Mouse (Mus musculus): Measurements from ENCODE around the gene Clec12b. TPM values are rescaled to one million over a fixed set of nuclear protein-coding genes. Genes with fewer than 3 reads are reported as not detected.
A peak's percentile ranks its signal among the peaks of the same experiment; 100 is the strongest.

The Clec12b gene
- total RNA-seq (2021), result under 1 TPM in 1 of 2 experiments, not detected in 1; 0.31 TPM
- long read RNA-seq, experiment 1, partial matches to known transcripts, result 0 of 1 reads
- long read RNA-seq, experiment 1, other reads (novel, unspliced or antisense), result 0 of 1 reads
- long read RNA-seq, experiment 2, result 0 reads

- no peak for DNase-seq (ENCODE audit: low spot score in 2 of 2)
These were observed at the start of gene Clec12b for GRCm38 (mm10) chr6:129385774-129386173. Clec12b (minus strand) TSS chr6:129385874.

- DNase-seq (ENCODE audit: low spot score in 2 of 2), result no peak
These were observed 48.6 kb upstream of the Clec12b start for GRCm38 (mm10) chr6:129434239-129434638.

- DNase-seq (ENCODE audit: low spot score in 2 of 2), result no peak
These were observed 41.6 kb upstream of the Clec12b start for GRCm38 (mm10) chr6:129427281-129427680.

- DNase-seq (ENCODE audit: low spot score in 2 of 2), result no peak
These were observed 40.1 kb upstream of the Clec12b start for GRCm38 (mm10) chr6:129425812-129426211.

GRCm38 (mm10) chr6:129425217-129425616, 39.5 kb upstream of the Clec12b start:
- no peak for DNase-seq (ENCODE audit: low spot score in 2 of 2)

GRCm38 (mm10) chr6:129423734-129424072, 38.0 kb upstream of the Clec12b start:
- DNase-seq (ENCODE audit: low spot score in 2 of 2), result peak; percentile 65 to 75

- DNase-seq (ENCODE audit: low spot score in 2 of 2), result no peak
These were observed 37.5 kb upstream of the Clec12b start for GRCm38 (mm10) chr6:129423040-129423733.

- no peak for DNase-seq (ENCODE audit: low spot score in 2 of 2)
These were observed 36.6 kb upstream of the Clec12b start for GRCm38 (mm10) chr6:129422311-129422710.

- DNase-seq (ENCODE audit: low spot score in 2 of 2), result no peak
These were observed 28.5 kb upstream of the Clec12b start for GRCm38 (mm10) chr6:129414177-129414576.

GRCm38 (mm10) chr6:129408562-129408961, 22.9 kb upstream of the Clec12b start, which contains the start of gene Clec9a:
Clec9a (plus strand) TSS chr6:129408862.
- DNase-seq (ENCODE audit: low spot score in 2 of 2), result no peak

- DNase-seq (ENCODE audit: low spot score in 2 of 2), result no peak
These were observed 21.6 kb upstream of the Clec12b start for GRCm38 (mm10) chr6:129407324-129407723.

GRCm38 (mm10) chr6:129405999-129406398, 20.3 kb upstream of the Clec12b start:
- DNase-seq (ENCODE audit: low spot score in 2 of 2), result no peak

GRCm38 (mm10) chr6:129403391-129403790, 17.7 kb upstream of the Clec12b start:
- DNase-seq (ENCODE audit: low spot score in 2 of 2), result no peak

GRCm38 (mm10) chr6:129402404-129402803, 16.7 kb upstream of the Clec12b start:
- no peak for DNase-seq (ENCODE audit: low spot score in 2 of 2)

GRCm38 (mm10) chr6:129399945-129400344, 14.3 kb upstream of the Clec12b start:
- peak in 1 of 2 experiments; percentile 7 for DNase-seq (ENCODE audit: low spot score in 2 of 2)

GRCm38 (mm10) chr6:129396997-129397396, 11.3 kb upstream of the Clec12b start, which contains the start of gene Clec1b:
Clec1b (plus strand) TSS chr6:129397297.
- no peak for DNase-seq (ENCODE audit: low spot score in 2 of 2)

- DNase-seq (ENCODE audit: low spot score in 2 of 2), result no peak
These were observed 8.1 kb upstream of the Clec12b start for GRCm38 (mm10) chr6:129393732-129394131.

GRCm38 (mm10) chr6:129393087-129393720, 7.5 kb upstream of the Clec12b start:
- no peak for DNase-seq (ENCODE audit: low spot score in 2 of 2)

GRCm38 (mm10) chr6:129385000-129385399, 674 bp downstream of the Clec12b start:
- no peak for DNase-seq (ENCODE audit: low spot score in 2 of 2)

- DNase-seq (ENCODE audit: low spot score in 2 of 2), result no peak
These were observed 2.2 kb downstream of the Clec12b start for GRCm38 (mm10) chr6:129383466-129383865.

- no peak for DNase-seq (ENCODE audit: low spot score in 2 of 2)
These were observed 3.9 kb downstream of the Clec12b start for GRCm38 (mm10) chr6:129381736-129382135.

GRCm38 (mm10) chr6:129380454-129380853, 5.2 kb downstream of the Clec12b start:
- no peak for DNase-seq (ENCODE audit: low spot score in 2 of 2)
